Mouse (Mus musculus): ENCODE results near the gene Mfsd11.

- TF ChIP-seq CTCF (IDR thresholded peaks at IDR 0.05; ENCODE audit: low read depth) (no peak), EP300 (IDR thresholded peaks at IDR 0.05; ENCODE audit: low read depth) (no peak)
These were observed 41.5 kb downstream of the Mfsd11 start for GRCm38 (mm10) chr11:116893532-116894442.

Data from liver, embryonic 14.5 days (tissue).